Mouse (Mus musculus) neural tube, embryonic 10.5 days (tissue): ENCODE data around the gene Lrrfip1.

Experiments used
- DNase-seq: peaks from one replicate; pipeline ENCODE4 v3.0.0-alpha.2; 2017; ENCODE audit warnings: low spot score; ENCODE audit errors: extremely low spot score

The Lrrfip1 gene

DNA sequence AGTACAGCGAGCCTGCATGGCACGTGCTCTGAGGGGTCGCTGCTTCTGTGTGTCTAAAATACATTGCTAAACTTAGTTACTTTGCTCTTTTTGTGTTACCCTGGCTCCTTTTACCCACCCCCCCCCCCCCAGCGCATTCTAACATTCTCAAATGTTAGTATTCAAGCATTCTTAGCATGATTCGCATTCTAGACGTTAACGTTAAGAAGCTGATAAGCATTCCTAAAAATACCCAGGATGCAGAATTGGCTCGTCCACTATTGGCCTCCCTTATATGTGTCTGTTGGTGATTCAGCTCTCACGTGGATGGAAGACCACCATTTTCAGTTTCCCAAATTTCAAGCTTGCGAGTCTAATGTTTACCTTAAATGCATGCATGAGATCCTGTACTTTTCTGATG, 86.5 kb downstream of the Lrrfip1 start:
- DNase-seq, result no peak

DNA sequence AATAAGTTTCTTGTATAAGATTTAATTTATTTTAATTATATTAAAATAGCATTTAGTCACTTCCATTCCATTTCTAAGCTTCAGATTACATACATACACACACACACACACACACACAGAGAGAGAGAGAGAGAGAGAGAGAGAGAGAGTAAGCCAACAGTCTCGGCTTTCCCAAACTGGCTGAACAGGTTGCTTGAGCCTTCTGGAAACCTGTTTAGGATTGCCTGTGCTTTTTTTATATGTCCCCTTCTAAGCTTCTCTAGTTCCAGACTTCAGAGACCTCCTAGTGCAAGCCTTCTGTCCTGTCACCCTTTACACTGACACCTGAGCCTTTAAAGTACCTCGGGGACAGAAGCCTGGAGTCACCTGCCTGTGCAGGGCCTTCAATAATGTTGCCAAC, 87.1 kb downstream of the Lrrfip1 start:
- no peak for DNase-seq

DNA sequence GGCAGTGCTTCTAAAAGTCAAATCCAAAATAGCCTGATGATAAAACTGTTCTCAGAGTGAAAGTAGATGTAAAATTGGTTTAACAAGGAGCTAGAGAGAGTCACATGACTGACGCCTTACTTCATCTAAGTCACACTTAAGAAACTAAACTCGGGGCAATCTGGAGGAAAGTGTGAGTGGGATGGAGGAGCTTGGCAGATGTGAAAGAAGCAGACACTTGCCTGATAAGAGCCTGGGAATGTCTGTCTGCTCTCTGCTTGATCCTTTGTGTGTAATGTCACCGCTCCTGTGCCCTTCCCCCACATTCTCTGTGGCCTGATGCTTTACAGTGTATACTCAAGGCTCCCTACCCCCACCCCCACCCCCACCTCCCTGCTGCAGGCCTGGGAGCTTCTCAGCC, 87.8 kb downstream of the Lrrfip1 start:
- no peak for DNase-seq

- no peak for DNase-seq
These were observed 88.2 kb downstream of the Lrrfip1 start for GRCm38 (mm10) chr1:91086748-91087147.

DNA sequence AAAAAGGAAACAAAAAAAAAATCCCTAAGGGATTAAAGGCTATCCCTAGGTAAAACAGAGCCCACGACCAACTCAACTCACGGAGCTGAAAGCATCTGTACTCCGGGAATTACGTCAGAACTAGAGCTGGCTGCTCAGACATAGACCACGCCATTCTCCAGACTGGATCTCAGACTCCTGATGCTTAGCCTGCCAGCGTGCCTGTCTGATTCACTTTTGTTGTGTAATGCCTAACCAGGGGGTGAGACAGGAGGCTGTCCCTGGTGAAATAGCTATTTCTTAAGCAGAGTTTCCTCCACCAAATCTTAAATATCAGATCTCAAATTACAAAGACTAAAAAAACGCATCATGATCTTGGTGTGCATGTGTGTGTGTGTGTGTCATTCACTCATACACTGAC, 89.5 kb downstream of the Lrrfip1 start:
- no peak for DNase-seq

DNA sequence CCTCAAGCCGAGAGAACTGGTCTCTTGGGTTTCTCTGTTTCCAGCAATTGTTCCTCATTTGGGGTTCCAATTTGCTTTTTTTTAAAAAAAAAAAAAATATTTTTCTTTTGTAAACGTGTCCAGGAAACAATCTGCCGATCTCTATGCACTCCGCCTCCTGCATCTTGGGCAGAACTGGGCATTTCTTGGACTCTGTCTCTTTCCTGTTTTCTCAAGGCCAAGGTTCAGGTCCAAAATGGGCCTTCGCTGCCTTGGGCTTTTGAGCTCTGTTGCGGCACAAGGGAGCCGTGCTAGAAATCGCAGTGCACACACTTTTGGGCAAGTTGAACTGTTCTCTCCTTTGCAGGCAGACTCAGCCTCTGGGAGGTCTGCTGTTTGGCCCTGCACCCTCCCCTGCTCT, 90.4 kb downstream of the Lrrfip1 start:
- DNase-seq, result no peak

DNA sequence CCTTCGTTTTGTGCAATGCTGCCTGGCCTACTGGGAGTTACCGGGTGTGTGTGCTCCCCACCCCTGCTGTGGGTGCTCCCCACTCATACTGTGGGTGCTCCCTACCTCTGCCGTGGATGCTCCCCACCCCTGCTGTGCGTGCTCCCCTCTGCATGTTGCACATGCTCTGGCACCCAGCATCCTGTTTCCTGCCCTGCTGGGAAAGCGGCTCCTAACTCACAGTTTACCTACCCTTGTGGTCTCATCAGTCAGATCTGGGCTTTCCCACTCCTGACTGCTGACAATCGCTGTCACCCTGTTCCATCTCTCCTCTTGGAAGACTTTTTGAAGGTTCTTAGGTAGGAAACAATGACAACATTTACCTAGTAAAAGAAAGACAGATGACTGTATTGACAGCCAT, 91.9 kb downstream of the Lrrfip1 start:
- DNase-seq, result no peak

DNA sequence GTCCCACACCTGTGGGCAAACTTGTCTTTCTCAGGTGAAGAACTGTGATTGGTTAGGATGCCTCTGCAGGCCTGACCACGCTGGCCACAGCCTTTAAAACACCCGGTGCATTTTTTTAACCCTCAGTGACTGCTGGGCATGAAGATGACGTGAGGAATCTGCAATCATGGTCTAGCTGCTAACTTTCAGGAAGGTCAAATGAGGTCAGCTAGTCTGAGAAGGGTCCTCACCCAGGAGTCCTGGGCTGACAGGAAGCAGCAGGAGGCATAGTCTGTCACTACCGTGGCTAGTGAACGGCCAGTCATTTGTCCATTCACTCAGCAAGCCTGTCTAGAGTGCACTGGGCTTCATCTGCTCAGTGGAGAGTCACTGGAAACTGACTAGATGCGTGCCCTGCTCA, 93.9 kb downstream of the Lrrfip1 start:
- no peak for DNase-seq

GRCm38 (mm10) chr1:91093296-91093695, 94.8 kb downstream of the Lrrfip1 start:
- DNase-seq, result no peak

DNA sequence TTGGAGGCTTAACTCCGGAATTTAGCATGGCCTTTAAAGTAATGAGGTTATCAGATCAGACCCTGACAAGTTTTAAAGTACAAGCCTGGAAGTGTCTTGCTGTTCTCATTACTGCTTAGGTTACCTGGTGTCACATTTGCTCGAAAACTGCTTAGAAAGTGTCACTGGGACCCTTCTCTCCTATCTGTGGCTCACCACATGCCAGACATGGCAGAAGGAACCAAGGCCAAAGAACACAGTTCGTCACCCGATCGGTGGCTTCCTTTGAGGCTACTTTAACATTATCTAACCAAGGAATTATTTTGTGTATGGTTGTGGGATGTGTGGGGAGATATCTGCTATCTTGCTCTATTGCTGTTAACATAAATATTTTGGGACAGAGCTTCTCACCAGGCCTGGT, 95.5 kb downstream of the Lrrfip1 start:
- no peak for DNase-seq

DNA sequence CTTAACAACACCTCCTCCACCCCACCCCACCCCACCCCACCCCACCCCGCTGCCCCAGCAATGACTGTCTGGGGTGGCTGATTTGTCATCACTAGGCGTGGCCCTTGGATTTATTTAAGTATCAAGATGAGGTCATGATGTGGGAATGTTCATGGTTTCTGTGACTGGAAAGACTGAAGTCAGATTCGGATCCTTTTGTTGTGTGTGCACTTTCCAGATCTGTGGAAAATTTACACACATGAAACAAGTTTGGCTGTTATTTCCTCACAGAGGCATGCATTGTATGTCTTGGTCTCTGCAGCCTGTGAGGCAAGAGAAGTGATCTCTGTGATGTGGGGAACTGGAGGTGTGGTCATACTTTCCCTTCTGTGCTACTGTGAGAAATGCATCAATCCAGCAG, 96.7 kb downstream of the Lrrfip1 start:
- no peak for DNase-seq

DNA sequence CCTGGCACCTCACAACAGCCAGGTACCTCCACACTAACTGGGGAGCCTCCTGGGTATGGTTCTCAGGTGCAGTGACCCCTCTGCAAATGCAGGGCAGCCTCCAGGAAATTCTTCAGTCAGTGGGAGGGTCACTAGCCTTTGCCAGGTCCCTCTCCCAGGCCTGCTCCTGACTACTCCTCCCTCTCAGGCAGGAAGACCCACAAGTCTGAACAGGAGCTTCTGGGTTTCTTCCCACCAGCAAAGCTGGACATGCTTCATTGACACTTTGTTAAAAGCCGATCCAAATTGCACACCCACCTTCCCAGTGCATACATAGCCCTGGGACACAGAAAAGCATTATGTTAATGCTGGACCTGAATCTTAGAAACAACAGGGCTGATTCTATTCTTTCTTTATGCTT, 97.3 kb downstream of the Lrrfip1 start:
- DNase-seq, result no peak

- no peak for DNase-seq
These were observed 98.0 kb downstream of the Lrrfip1 start for GRCm38 (mm10) chr1:91096490-91096889.

- no peak for DNase-seq
These were observed 98.8 kb downstream of the Lrrfip1 start for GRCm38 (mm10) chr1:91097283-91097834.

GRCm38 (mm10) chr1:91098887-91099286, 100.3 kb downstream of the Lrrfip1 start:
- peak; percentile 75 for DNase-seq

GRCm38 (mm10) chr1:91101709-91102440, 103.3 kb downstream of the Lrrfip1 start:
- no peak for DNase-seq

GRCm38 (mm10) chr1:91103366-91103983, 104.9 kb downstream of the Lrrfip1 start:
- DNase-seq, result no peak

DNA sequence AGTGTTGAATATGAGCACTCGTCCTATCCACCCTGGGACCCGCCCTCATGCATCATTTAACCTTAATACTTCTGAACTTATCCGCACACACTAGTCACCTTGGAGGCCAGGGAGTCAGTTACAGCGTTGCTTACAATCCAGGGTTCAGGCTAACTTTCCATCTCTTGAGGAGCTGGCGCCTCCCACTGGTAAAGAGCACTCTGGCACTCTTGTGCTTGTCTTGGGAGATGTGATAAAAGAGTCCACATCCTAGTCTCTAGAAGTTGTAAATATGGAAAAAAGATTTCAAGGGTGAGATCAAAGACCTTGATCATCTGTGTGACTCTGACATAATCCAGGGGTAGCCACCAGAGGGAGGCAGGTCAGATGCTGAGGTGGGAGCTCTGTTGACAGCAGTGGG, 109.0 kb downstream of the Lrrfip1 start:
- DNase-seq, result no peak

DNA sequence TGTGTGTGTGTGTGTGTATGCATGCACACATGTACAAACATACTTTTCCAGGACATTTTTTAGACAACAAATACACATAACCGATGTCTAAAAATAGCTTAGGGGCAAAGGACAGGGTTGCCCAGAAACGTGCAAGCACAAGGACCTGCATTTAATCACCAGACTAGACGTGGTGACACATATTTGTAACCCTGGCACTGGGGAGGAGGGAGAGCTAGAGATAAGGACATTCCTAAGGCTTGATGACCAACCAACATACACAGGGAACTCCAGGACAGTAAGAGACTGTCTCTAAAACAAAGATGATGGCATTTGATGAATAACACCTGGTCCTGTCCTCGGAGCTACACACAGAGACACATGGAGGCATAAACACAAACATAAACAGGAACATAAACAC, 110.8 kb downstream of the Lrrfip1 start:
- no peak for DNase-seq

- no peak for DNase-seq
These were observed 113.6 kb downstream of the Lrrfip1 start for GRCm38 (mm10) chr1:91112171-91112570.

DNA sequence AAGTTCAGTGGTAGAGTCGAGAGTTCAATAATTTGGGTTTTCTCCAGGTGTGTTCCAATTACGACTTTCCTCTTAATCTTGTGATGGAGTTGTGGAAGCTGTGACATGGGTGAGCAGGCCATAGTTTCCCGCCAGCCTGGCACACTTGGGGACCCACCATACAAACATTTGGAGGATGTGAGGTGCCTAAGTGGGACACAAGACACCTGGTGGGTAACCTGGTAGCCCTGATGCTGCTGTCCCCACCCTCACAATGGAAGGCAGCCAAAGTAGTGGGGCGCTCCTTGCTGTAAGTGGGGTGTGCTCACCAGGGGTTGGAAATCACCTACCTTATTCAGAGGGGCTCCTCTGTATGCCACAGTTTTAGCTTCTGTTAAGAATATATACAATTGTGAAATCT, 114.1 kb downstream of the Lrrfip1 start:
- no peak for DNase-seq

DNA sequence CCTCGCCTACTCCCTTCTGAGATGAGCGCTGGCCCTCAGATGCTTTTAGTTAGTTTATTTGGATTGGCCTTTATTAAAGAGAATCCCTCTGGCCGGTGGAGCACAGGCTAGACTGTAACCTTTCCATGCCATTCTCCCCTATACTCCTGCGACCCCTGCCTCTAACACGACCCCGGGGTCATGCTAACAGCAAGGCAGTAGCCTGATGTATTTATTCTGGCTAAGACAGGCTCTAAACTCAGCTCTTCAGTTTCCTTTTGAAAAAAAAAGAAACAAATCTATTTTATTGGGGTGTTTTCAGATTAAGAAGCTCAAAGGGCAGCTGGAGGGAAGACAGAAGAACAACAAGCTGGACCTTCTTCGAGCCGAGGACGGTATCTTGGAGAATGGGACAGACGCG, 123.6 kb downstream of the Lrrfip1 start:
- no peak for DNase-seq

- DNase-seq, result no peak
These were observed 124.5 kb downstream of the Lrrfip1 start for GRCm38 (mm10) chr1:91123004-91123403.
